Mouse (Mus musculus) kidney, adult 10 weeks (tissue): ENCODE measurements around the gene Magea5. TPM values are rescaled to one million over a fixed set of nuclear protein-coding genes. Genes with fewer than 3 reads are reported as not detected.

ENCODE experiments used
- polyA plus RNA-seq: library from polyadenylated mRNA; stranded (reverse); fragments of 350-450 nt; fragmentation: Illumina TruSeq; extraction: RNeasy Lipid Tissue Mini Kit (QIAGEN cat#74804); gene quantifications from one replicate; pipeline ENCODE4 v1.2.3, GENCODE M21; 2014; ENCODE audit warnings: low read depth, low replicate concordance

The Magea5 gene
- not detected for polyA plus RNA-seq

DNA sequence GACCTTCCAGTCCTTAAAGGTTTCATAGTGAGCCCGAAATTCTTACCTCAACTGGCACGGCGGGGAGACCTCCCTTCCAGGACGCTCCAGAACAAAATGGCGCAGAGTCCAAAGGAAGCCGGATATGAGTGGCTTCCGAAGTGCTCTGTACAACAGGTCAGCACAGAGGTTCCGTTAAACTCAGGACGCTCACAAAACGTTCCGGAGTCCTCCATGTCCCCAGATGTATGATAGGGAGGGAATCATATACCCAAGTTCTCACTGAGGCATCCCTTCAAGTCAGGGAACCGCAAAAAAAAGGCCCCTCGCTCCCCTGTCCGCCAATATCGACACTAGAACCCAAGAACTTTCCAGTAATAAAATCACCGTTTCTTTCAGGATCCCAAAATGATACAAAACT lies at the start of gene Magea5:
Gene Magea5 (minus strand): TSS at position 101 of the 400 bp plus-strand sequence.

DNA sequence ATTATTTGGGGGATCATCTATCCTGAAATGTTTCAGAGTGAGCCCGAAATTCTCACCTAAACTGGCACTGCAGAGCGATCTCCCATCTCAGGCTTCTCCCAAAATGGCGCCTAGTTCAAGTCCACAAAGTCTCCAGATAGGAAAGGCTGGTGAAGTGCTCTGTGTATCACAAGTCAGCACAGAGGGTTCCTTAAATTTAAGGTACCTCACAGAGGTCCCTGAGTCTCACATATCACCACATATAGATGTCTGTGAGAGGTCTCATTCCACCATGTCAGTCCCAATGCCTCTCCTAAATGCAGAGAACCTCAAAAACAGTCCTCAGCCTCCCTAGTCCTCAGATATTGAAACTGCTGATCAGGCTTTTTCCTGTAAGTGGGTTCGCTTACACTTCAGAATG lies 30.6 kb upstream of the Magea5 start, which contains the start of gene Magea2:
Gene Magea2 (minus strand): TSS at position 101 of the 400 bp plus-strand sequence.

DNA sequence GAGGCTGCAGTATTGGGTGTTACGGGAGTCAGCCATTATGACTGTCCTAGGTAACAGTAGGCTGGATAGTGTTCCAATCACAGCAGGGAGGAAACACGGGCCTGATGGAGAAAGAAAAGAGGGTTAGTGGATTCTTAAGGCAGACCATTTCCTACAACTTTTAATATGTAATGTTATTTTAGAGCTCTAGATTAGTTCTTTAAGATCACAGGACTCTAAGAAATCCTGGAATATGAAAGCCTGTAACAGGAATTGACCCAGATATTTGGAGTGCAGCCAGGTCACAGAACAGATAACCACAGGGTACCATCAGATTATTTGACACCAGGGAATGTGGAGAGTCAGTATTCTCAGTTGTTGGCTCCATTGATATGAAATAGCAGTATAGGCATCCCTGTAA lies 26.7 kb upstream of the Magea5 start, which contains the start of gene Magea1:
Gene Magea1 (minus strand): TSS at position 101 of the 400 bp plus-strand sequence.

Other genes with a start within 250 kb of the Magea5 start
- not detected for gene Cldn34b1, start 172.9 kb downstream of the Magea5 start, polyA plus RNA-seq
- gene Magea6, start 127.2 kb downstream of the Magea5 start, polyA plus RNA-seq = not detected
- gene Magea3, start 113.6 kb downstream of the Magea5 start, polyA plus RNA-seq = not detected
- gene Magea8, start 67.3 kb downstream of the Magea5 start, polyA plus RNA-seq = not detected
- not detected for gene Magea1, start 26.6 kb upstream of the Magea5 start, polyA plus RNA-seq
- not detected for gene Magea2, start 30.5 kb upstream of the Magea5 start, polyA plus RNA-seq
- not detected for gene Cldn34b2, start 65.3 kb upstream of the Magea5 start, polyA plus RNA-seq
- 862 TPM for gene Sat1, start 153.3 kb upstream of the Magea5 start, polyA plus RNA-seq
- gene Acot9, start 199.3 kb upstream of the Magea5 start, polyA plus RNA-seq = 154 TPM